Mouse (Mus musculus) embryonic facial prominence, embryonic 14.5 days (tissue): ENCODE results near the gene Gli2. TPM values are rescaled to one million over a fixed set of nuclear protein-coding genes. Genes with fewer than 3 reads are reported as not detected.

Source experiments
- ATAC-seq: fragments of 200-750 bp; cut with Nextera tagmentation; 2 replicates; pipeline ENCODE4 v1.8.0; 2017; ENCODE audit warnings: low read depth, moderate number of reproducible peaks, moderate TSS enrichment
- DNase-seq: peaks from one replicate; pipeline ENCODE4 v3.0.0-alpha.2; 2015; ENCODE audit warnings: low spot score
- H3K27ac ChIP-seq: fragments of 300-500 bp; sonication (generic); replicated peaks from 2 replicates; pipeline ENCODE4 v1.5.1; 2014; ENCODE audit warnings: low read depth, mild to moderate bottlenecking, low read length, moderate library complexity
- H3K27me3 ChIP-seq: fragments of 300-500 bp; sonication (generic); replicated peaks from 2 replicates; pipeline ENCODE4 v1.6.1; 2014; ENCODE audit warnings: low read length; ENCODE audit not compliant: control insufficient read depth, insufficient read depth
- H3K36me3 ChIP-seq: fragments of 300-500 bp; sonication (generic); 2 replicates; pipeline ENCODE4 v1.6.1; 2014; ENCODE audit warnings: low read length, mixed read lengths; ENCODE audit not compliant: control insufficient read depth, insufficient read depth
- H3K4me1 ChIP-seq: fragments of 300-500 bp; sonication (generic); 2 replicates; pipeline ENCODE4 v1.6.1; 2014; ENCODE audit warnings: antibody characterized with exemption, low read length; ENCODE audit not compliant: control insufficient read depth, insufficient read depth
- H3K4me2 ChIP-seq: fragments of 300-500 bp; sonication (generic); 2 replicates; pipeline ENCODE4 v1.6.1; 2014; ENCODE audit warnings: low read depth, mild to moderate bottlenecking, low read length, moderate library complexity, mixed read lengths
- H3K4me3 ChIP-seq: fragments of 300-500 bp; sonication (generic); 2 replicates; pipeline ENCODE4 v1.5.1; 2014; ENCODE audit warnings: low read depth, mild to moderate bottlenecking, low read length
- H3K9ac ChIP-seq: fragments of 300-500 bp; sonication (generic); 2 replicates; pipeline ENCODE4 v1.6.1; 2014; ENCODE audit warnings: low read depth, mild to moderate bottlenecking, low read length, moderate library complexity, mixed read lengths
- H3K9me3 ChIP-seq: fragments of 300-500 bp; sonication (generic); 2 replicates; pipeline ENCODE4 v1.6.1; 2016; ENCODE audit warnings: low read length; ENCODE audit not compliant: control insufficient read depth
- WGBS: fragments of 180-500 bp; shearing (Covaris S2); extraction: QIAGEN DNeasy Blood & Tissue Kit; methylation state at CpG from one replicate; pipeline ENCODE4 v1.1.7; 2014; 5-methylcytosine and 5-hydroxymethylcytosine counted together
- polyA plus RNA-seq: library from polyadenylated mRNA; unstranded; fragments of >200 nt; fragmentation: Nextera tagmentation; extraction: Ambion mirVana; gene quantifications from 2 replicates; pipeline ENCODE4 v1.2.1, GENCODE M21; 2014

The Gli2 gene
- polyA plus RNA-seq, 1 experiment from 2014 or later, result 15.1 TPM

- H3K36me3 ChIP-seq, result no peaks in the 10 kb centered on the region
- WGBS, result 84% methylated on average over 7 of the region's 7 CpGs
- no peaks in the 10 kb centered on the region for H3K9me3 ChIP-seq
- H3K9ac ChIP-seq, result no peak overlapping the region
- H3K4me1 ChIP-seq, result no peaks in the 10 kb centered on the region
- DNase-seq, result no peak
- H3K4me3 ChIP-seq, result no peak overlapping the region
- no peak for ATAC-seq
- no peak overlapping the region for H3K27ac ChIP-seq
- H3K27me3 ChIP-seq, result 0 out of 2 replicates have a peak, but pooled peaks cover 7% of the 10 kb centered on the region
- H3K4me2 ChIP-seq, result no peak overlapping the region
Measured at GRCm38 (mm10) chr1:119077933-119078332, 24.5 kb upstream of the Gli2 start.

GRCm38 (mm10) chr1:119076333-119076732 lies 22.9 kb upstream of the Gli2 start:
- WGBS, result 77% methylated on average over 4 of the region's 4 CpGs
- ATAC-seq, result no peak

DNA sequence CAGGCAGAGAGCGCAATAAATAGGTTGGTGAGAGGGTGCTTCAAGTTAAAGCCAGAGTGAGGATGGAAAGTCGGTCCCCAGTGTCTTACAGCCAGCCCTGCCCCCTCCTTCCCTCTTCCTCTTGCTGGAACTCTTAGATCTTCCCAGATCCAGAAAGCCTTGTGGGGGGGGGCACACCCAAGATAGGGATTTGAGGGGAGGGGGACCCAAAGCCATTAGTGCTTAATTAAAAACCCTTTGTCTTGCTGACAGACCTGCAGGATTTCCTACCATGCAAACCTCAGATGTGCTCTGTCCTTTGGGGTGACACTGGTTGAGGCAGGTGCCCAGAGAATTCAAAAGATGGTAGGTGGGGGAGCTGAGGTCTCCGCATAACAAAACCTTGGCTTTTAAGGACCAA lies 22.5 kb upstream of the Gli2 start:
- Histone ChIP-seq H3K4me3 (no peak overlapping the region), H3K27me3 (0 out of 2 replicates have a peak, but pooled peaks cover 7% of the 10 kb centered on the region), H3K4me2 (no peak overlapping the region), H3K36me3 (no peaks in the 10 kb centered on the region), H3K9ac (no peak overlapping the region), H3K27ac (no peak overlapping the region), H3K9me3 (no peaks in the 10 kb centered on the region), H3K4me1 (peaks cover 5% of the 10 kb centered on the region; the same call in 1 of the 2 replicates)
- DNase-seq (no peak), ATAC-seq (no peak)
- 52% methylated on average over 3 of the region's 3 CpGs for WGBS

More at GRCm38 (mm10) chr1:119076333-119076732, 22.9 kb upstream of the Gli2 start:
- no peaks in the 10 kb centered on the region for H3K9me3 ChIP-seq
- 0 out of 2 replicates have a peak, but pooled peaks cover 7% of the 10 kb centered on the region for H3K27me3 ChIP-seq
- no peak overlapping the region for H3K27ac ChIP-seq
- no peak for DNase-seq
- no peak overlapping the region for H3K4me3 ChIP-seq
- H3K4me1 ChIP-seq, result peaks cover under 1% of the 10 kb centered on the region; the same call in 1 of the 2 replicates
- H3K9ac ChIP-seq, result no peak overlapping the region
- H3K4me2 ChIP-seq, result no peak overlapping the region
- H3K36me3 ChIP-seq, result no peaks in the 10 kb centered on the region

DNA sequence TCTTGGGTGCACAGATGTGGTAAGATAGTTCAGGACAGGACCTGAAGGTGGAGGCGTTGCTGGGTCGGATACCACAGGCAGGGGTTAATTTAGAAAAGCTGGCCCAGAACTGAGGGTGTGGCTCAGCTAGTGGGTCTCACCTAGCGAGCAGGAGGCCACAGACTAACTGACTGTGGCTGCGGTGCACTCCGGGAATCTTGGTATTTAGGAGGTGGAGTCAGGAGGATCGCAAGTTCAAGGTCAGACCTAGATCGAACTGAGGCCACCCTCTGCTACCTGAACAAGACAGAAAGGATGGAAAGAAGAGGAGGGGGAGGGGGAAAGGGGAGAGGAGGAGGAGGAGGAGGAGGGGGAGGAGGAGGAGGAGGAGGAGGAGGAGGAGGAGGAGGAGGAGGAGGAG lies 22.1 kb upstream of the Gli2 start:
- ATAC-seq (no peak), DNase-seq (no peak)
- H3K36me3 ChIP-seq, result no peaks in the 10 kb centered on the region
- WGBS, result 37% methylated on average over 7 of the region's 7 CpGs
- peaks cover 7% of the 10 kb centered on the region; the same call in 1 of the 2 replicates for H3K4me1 ChIP-seq
- H3K4me2 ChIP-seq, result no peak overlapping the region
- no peak overlapping the region for H3K4me3 ChIP-seq
- H3K27me3 ChIP-seq, result 0 out of 2 replicates have a peak, but pooled peaks cover 7% of the 10 kb centered on the region
- no peak overlapping the region for H3K27ac ChIP-seq
- no peaks in the 10 kb centered on the region for H3K9me3 ChIP-seq
- no peak overlapping the region for H3K9ac ChIP-seq

DNA sequence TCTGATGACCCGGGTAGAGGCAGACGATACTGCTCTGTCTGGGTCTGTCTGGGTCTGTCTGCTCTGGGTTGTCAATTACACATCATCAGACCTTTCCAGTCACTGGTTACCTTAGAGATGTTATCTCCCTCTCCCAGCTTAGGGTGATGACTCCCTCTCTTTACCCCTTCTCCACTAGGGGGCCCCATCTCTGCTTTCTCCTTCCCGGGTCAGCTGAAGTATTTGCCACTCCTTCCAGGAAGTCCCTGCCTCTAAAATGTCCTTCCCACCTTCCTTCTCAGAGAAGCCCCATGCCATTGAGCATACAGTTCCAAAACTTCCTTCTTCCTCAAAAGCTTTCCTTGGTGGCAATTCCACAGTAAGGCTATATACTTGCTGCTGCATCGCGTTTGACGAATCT lies 21.5 kb upstream of the Gli2 start:
- WGBS, result 66% methylated on average over 6 of the region's 6 CpGs
- ATAC-seq, result no peak
- DNase-seq, result no peak
- Histone ChIP-seq H3K4me2 (no peak overlapping the region), H3K36me3 (no peaks in the 10 kb centered on the region), H3K9ac (no peak overlapping the region), H3K4me1 (peaks cover 7% of the 10 kb centered on the region; the same call in 1 of the 2 replicates), H3K9me3 (no peaks in the 10 kb centered on the region), H3K27ac (no peak overlapping the region), H3K4me3 (no peak overlapping the region), H3K27me3 (0 out of 2 replicates have a peak, but pooled peaks cover 7% of the 10 kb centered on the region)

- Histone ChIP-seq H3K4me3 (no peak overlapping the region), H3K27ac (no peak overlapping the region), H3K9ac (no peak overlapping the region), H3K4me2 (no peak overlapping the region), H3K9me3 (no peaks in the 10 kb centered on the region), H3K4me1 (peaks cover 7% of the 10 kb centered on the region; the same call in 1 of the 2 replicates), H3K36me3 (no peaks in the 10 kb centered on the region), H3K27me3 (0 out of 2 replicates have a peak, but pooled peaks cover 7% of the 10 kb centered on the region)
- DNase-seq (no peak), ATAC-seq (no peak)
- WGBS, result 89% methylated on average over 7 of the region's 7 CpGs
Measured at GRCm38 (mm10) chr1:119073876-119074275, 20.5 kb upstream of the Gli2 start.

DNA sequence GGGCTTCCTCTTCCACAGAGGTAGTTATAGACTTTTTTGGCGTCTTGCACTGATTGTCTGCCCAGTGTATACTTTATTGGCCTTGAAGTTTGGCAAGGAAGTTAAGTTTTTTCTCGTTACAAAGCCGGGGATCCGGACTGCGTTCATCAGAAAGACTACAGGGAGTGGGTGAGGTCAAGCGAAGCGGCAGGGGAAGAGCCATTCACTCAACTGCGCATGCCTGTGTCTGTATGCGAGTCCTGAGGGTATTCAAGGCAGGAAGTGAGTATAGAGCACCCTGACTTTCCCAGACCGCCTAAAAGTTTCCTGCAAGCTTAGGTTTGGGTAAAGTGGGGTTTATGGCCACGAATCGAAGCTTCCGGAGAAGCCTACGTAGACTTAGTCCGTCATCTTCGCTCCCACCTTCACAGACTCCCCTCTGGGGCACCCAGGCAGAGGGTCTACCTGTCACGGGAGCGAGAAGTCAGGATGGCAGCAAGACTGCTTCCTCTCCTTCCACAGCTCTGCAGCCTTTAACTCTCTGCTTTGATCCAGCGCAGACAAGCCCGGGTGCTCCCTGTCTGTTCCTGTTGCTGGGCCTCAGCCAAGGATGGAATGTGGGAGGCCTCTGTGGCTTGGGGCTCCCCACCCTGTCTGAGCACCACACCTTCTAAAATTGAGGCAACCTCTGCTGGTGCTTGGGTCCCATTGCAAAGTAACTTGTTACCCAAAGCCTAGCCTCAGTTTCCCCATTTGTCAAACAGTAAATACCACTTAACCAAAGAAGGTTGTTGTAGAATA lies 11.7 kb upstream of the Gli2 start:
- DNase-seq (peak; percentile 84), ATAC-seq (peak; percentile 84)
- Histone ChIP-seq H3K4me2 (peak overlapping the region; percentile 2; the same call in 1 of the 2 replicates), H3K4me1 (peaks cover 13% of the 10 kb centered on the region), H3K9ac (0 out of 2 replicates have a peak overlapping the region, but pooled peaks have one; percentile 19), H3K27me3 (no peaks in the 10 kb centered on the region), H3K9me3 (no peaks in the 10 kb centered on the region), H3K4me3 (no peak overlapping the region), H3K36me3 (no peaks in the 10 kb centered on the region), H3K27ac (peak overlapping the region; percentile 41)
- 56% methylated on average over 20 of the region's 20 CpGs for WGBS

- Histone ChIP-seq H3K36me3 (no peaks in the 10 kb centered on the region), H3K4me3 (no peak overlapping the region), H3K4me1 (peaks cover 12% of the 10 kb centered on the region), H3K4me2 (no peak overlapping the region), H3K9me3 (no peaks in the 10 kb centered on the region), H3K27me3 (no peaks in the 10 kb centered on the region), H3K27ac (no peak overlapping the region), H3K9ac (no peak overlapping the region)
- ATAC-seq (no peak), DNase-seq (no peak)
- 52% methylated on average over 8 of the region's 8 CpGs for WGBS
Measured at GRCm38 (mm10) chr1:119056491-119056890, 3.1 kb upstream of the Gli2 start.
